Mouse (Mus musculus): ENCODE measurements around the gene Plekha3. TPM values are rescaled to one million over a fixed set of nuclear protein-coding genes. Genes with fewer than 3 reads are reported as not detected.

The Plekha3 gene
- total and polyA plus RNA-seq, 3 experiments, result 12.8 to 21.3 (median 19.4) TPM

- DNase-seq, result no peak
- Histone ChIP-seq H3K4me3 (no peak overlapping the region), H3K27ac (no peak overlapping the region), H3K79me2 (replicated peaks; ENCODE audit: control insufficient read depth, insufficient read depth, low read length) (no peaks in the 10 kb centered on the region), H3K36me3 (ENCODE audit: control insufficient read depth, insufficient read depth, low read length) (peaks cover 14% of the 10 kb centered on the region), H3K27me3 (ENCODE audit: control insufficient read depth, insufficient read depth, low read length) (no peaks in the 10 kb centered on the region), H3K4me1 (ENCODE audit: control insufficient read depth, insufficient read depth, low read length) (peaks cover 1% of the 10 kb centered on the region), H3K9ac (ENCODE audit: low read depth, low read length) (no peak overlapping the region)
- intact Hi-C loops (cut with DNase I), result no loop called here
- TF ChIP-seq CTCF (IDR thresholded peaks at IDR 0.05) (no peak), EP300 (IDR thresholded peaks at IDR 0.05; ENCODE audit: insufficient read depth, low read depth, low read length) (no peak), POLR2A (IDR thresholded peaks at IDR 0.05; ENCODE audit: insufficient read depth, low read depth, low read length) (no peak)
- 49% methylated on average over 6 of the region's 6 CpGs for WGBS
Measured at GRCm38 (mm10) chr2:76695290-76695689, 20.2 kb downstream of the Plekha3 start.

GRCm38 (mm10) chr2:76702188-76702587 is 27.1 kb downstream of the Plekha3 start:
- peaks cover 4% of the 10 kb centered on the region for H3K36me3 ChIP-seq (ENCODE audit: control insufficient read depth, insufficient read depth, low read length)
- WGBS, result 83% methylated on average over 3 of the region's 3 CpGs
- TF ChIP-seq CTCF (IDR thresholded peaks at IDR 0.05), result no peak
- TF ChIP-seq EP300 (IDR thresholded peaks at IDR 0.05; ENCODE audit: insufficient read depth, low read depth, low read length), result peak; percentile 27; the same call in 1 of the 2 replicates
- no peak for TF ChIP-seq POLR2A (IDR thresholded peaks at IDR 0.05; ENCODE audit: insufficient read depth, low read depth, low read length)
- H3K79me2 ChIP-seq (replicated peaks; ENCODE audit: control insufficient read depth, insufficient read depth, low read length), result no peaks in the 10 kb centered on the region
- no peak overlapping the region for H3K4me3 ChIP-seq
- no peak overlapping the region for H3K9ac ChIP-seq (ENCODE audit: low read depth, low read length)
- intact Hi-C loops (cut with DNase I), result no loop called here
- no peak overlapping the region for H3K27ac ChIP-seq
- no peaks in the 10 kb centered on the region for H3K4me1 ChIP-seq (ENCODE audit: control insufficient read depth, insufficient read depth, low read length)
- no peaks in the 10 kb centered on the region for H3K27me3 ChIP-seq (ENCODE audit: control insufficient read depth, insufficient read depth, low read length)
- DNase-seq, result no peak

DNA sequence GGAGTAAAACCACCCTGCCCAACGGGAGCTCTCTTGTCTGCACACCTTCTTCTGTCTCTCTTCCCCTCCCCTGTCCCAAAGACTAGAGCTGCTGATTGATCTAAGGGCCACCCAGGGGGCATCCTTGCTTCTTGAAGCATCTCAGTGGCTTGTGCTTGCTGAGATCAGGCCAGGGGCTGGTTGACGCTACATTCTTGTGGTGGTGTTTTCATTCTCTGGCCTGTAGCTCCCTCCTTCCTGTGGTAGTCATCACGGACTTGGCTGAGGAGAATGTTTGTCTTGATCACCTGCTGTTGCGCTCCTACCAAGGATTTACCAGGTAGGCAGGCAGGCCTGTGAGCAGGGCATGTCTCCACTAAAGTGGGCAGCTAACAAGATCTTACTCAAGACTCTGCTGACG is 27.7 kb downstream of the Plekha3 start:
- no peaks in the 10 kb centered on the region for H3K79me2 ChIP-seq (replicated peaks; ENCODE audit: control insufficient read depth, insufficient read depth, low read length)
- H3K9ac ChIP-seq (ENCODE audit: low read depth, low read length), result no peak overlapping the region
- H3K4me1 ChIP-seq (ENCODE audit: control insufficient read depth, insufficient read depth, low read length), result no peaks in the 10 kb centered on the region
- DNase-seq, result no peak
- 74% methylated on average over 5 of the region's 5 CpGs for WGBS
- no peaks in the 10 kb centered on the region for H3K27me3 ChIP-seq (ENCODE audit: control insufficient read depth, insufficient read depth, low read length)
- no peak overlapping the region for H3K4me3 ChIP-seq
- intact Hi-C loops (cut with DNase I), result no loop called here
- peaks cover 4% of the 10 kb centered on the region for H3K36me3 ChIP-seq (ENCODE audit: control insufficient read depth, insufficient read depth, low read length)
- TF ChIP-seq CTCF (IDR thresholded peaks at IDR 0.05), result no peak
- TF ChIP-seq EP300 (IDR thresholded peaks at IDR 0.05; ENCODE audit: insufficient read depth, low read depth, low read length), result peak; percentile 56; the same call in 1 of the 2 replicates
- H3K27ac ChIP-seq, result no peak overlapping the region

DNA sequence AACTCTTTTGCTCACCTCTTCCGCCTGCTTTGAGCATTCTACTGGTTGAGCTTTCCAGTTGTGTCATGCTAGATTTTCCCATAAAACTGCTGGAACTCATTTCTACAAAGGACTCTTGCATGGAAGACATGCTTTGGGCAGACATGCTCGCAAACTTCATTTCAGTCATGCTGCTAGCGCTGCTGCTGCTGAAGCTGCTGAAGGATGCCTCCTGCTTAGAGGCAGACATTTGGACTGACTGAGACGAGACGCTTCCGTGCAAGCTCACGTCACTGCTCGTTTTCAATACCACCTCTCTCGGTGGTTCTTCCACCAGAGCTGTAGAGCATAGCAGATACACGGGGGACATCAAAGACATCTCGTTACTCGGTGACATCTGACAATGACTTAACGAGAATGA is 30.6 kb downstream of the Plekha3 start:
- peaks cover 12% of the 10 kb centered on the region for H3K36me3 ChIP-seq (ENCODE audit: control insufficient read depth, insufficient read depth, low read length)
- no peak for TF ChIP-seq CTCF (IDR thresholded peaks at IDR 0.05)
- TF ChIP-seq EP300 (IDR thresholded peaks at IDR 0.05; ENCODE audit: insufficient read depth, low read depth, low read length), result no peak
- no peak for TF ChIP-seq POLR2A (IDR thresholded peaks at IDR 0.05; ENCODE audit: insufficient read depth, low read depth, low read length)
- intact Hi-C loops (cut with DNase I), result no loop called here

DNA sequence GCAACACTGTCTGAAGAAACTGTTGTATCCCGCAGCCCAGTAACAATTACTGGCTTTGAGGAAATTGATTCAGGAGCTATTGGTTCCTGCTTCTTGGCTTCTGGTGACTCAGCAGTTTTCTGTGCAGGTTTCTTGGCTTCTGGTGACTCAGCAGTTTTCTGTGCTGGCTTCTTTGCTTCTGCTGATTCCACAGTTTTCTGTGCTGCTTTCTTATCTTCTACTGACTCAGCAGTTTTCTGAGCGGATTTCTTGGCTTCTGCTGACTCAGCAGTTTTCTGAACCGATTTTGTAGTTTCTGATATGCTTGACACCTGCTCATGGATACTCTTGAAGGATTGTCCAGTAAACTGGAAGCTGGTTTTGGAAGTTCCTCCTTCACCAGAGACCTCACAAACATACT is 33.4 kb downstream of the Plekha3 start:
- DNase-seq, result no peak
- Histone ChIP-seq H3K27me3 (ENCODE audit: control insufficient read depth, insufficient read depth, low read length) (no peaks in the 10 kb centered on the region), H3K79me2 (replicated peaks; ENCODE audit: control insufficient read depth, insufficient read depth, low read length) (no peaks in the 10 kb centered on the region), H3K4me3 (no peak overlapping the region), H3K9ac (ENCODE audit: low read depth, low read length) (no peak overlapping the region), H3K36me3 (ENCODE audit: control insufficient read depth, insufficient read depth, low read length) (peaks cover 12% of the 10 kb centered on the region), H3K4me1 (ENCODE audit: control insufficient read depth, insufficient read depth, low read length) (no peaks in the 10 kb centered on the region), H3K27ac (no peak overlapping the region)
- intact Hi-C loops (cut with DNase I), result no loop called here
- TF ChIP-seq POLR2A (IDR thresholded peaks at IDR 0.05; ENCODE audit: insufficient read depth, low read depth, low read length) (no peak), EP300 (IDR thresholded peaks at IDR 0.05; ENCODE audit: insufficient read depth, low read depth, low read length) (no peak), CTCF (IDR thresholded peaks at IDR 0.05) (no peak)
- 78% methylated on average over 3 of the region's 3 CpGs for WGBS

More for the DNA sequence above, 30.6 kb downstream of the Plekha3 start:
- no peak for DNase-seq
- no peaks in the 10 kb centered on the region for H3K79me2 ChIP-seq (replicated peaks; ENCODE audit: control insufficient read depth, insufficient read depth, low read length)
- H3K27ac ChIP-seq, result no peak overlapping the region
- WGBS, result 86% methylated on average over 13 of the region's 13 CpGs
- no peaks in the 10 kb centered on the region for H3K4me1 ChIP-seq (ENCODE audit: control insufficient read depth, insufficient read depth, low read length)
- H3K27me3 ChIP-seq (ENCODE audit: control insufficient read depth, insufficient read depth, low read length), result no peaks in the 10 kb centered on the region
- no peak overlapping the region for H3K9ac ChIP-seq (ENCODE audit: low read depth, low read length)
- no peak overlapping the region for H3K4me3 ChIP-seq

DNA sequence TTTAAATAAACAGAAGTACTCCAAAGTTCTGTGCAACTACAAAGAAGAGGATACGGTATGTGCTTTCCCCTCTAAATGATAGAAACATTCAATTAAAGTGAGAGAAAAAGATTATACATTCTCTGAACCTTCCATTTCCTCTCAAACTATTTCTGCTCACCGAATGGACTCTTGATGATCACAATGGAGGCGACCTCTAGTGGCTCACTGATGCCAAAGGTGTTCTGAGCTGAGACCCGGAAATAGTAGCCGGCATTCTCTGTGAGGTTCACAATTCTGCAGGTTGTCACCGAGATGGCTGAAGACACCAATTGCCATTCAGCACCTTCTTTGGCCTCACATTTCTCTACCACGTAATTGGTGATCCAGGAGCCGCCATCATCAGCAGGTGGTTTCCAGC is 39.9 kb downstream of the Plekha3 start:
- 56% methylated on average over 8 of the region's 8 CpGs for WGBS

More for the DNA sequence above, 39.9 kb downstream of the Plekha3 start:
- no peaks in the 10 kb centered on the region for H3K4me1 ChIP-seq (ENCODE audit: control insufficient read depth, insufficient read depth, low read length)
- H3K9ac ChIP-seq (ENCODE audit: low read depth, low read length), result no peak overlapping the region
- no peaks in the 10 kb centered on the region for H3K27me3 ChIP-seq (ENCODE audit: control insufficient read depth, insufficient read depth, low read length)
- H3K27ac ChIP-seq, result no peak overlapping the region
- TF ChIP-seq EP300 (IDR thresholded peaks at IDR 0.05; ENCODE audit: insufficient read depth, low read depth, low read length) (0 out of 2 replicates have a peak, but pooled peaks have one; percentile 13), POLR2A (IDR thresholded peaks at IDR 0.05; ENCODE audit: insufficient read depth, low read depth, low read length) (no peak), CTCF (IDR thresholded peaks at IDR 0.05) (peak; percentile 65)
- intact Hi-C loops (cut with DNase I), result no loop called here
- peak in 1 of 2 experiments; percentile 16 for DNase-seq
- H3K4me3 ChIP-seq, result no peak overlapping the region
- no peaks in the 10 kb centered on the region for H3K79me2 ChIP-seq (replicated peaks; ENCODE audit: control insufficient read depth, insufficient read depth, low read length)
- peaks cover 2% of the 10 kb centered on the region; the same call in 1 of the 2 replicates for H3K36me3 ChIP-seq (ENCODE audit: control insufficient read depth, insufficient read depth, low read length)
